Mouse (Mus musculus) liver, adult 2 months (tissue): ENCODE data around the gene Mthfd1l. TPM values are rescaled to one million over a fixed set of nuclear protein-coding genes. Genes with fewer than 3 reads are reported as not detected.

ENCODE experiments used
- DNase-seq: peaks from one replicate; pipeline ENCODE4 v3.0.0-alpha.2; 2011; ENCODE audit warnings: low read depth, low spot score; ENCODE audit errors: extremely low read depth
- H3K27ac ChIP-seq: fragments of 200-500 bp; replicated peaks from 2 replicates; pipeline ENCODE4 v1.5.1; 2012; ENCODE audit warnings: low read depth, mild to moderate bottlenecking, control low read depth, inconsistent platforms, low read length; ENCODE audit not compliant: insufficient read depth
- H3K27me3 ChIP-seq: fragments of 200-500 bp; 2 replicates; pipeline ENCODE4 v1.6.1; 2012; ENCODE audit warnings: mild to moderate bottlenecking, moderate library complexity, low read length, inconsistent platforms; ENCODE audit not compliant: control insufficient read depth, insufficient read depth
- H3K36me3 ChIP-seq: fragments of 200-500 bp; 2 replicates; pipeline ENCODE4 v1.6.1; 2012; ENCODE audit warnings: low read length, inconsistent platforms; ENCODE audit not compliant: control insufficient read depth, insufficient read depth
- H3K4me1 ChIP-seq: fragments of 200-500 bp; 2 replicates; pipeline ENCODE4 v1.6.1; 2011; ENCODE audit warnings: low read length; ENCODE audit not compliant: control insufficient read depth, insufficient read depth
- H3K4me3 ChIP-seq: fragments of 200-500 bp; 2 replicates; pipeline ENCODE4 v1.5.1; 2011; ENCODE audit warnings: low read depth, mild to moderate bottlenecking, control low read depth, low read length, moderate library complexity; ENCODE audit not compliant: insufficient read depth
- H3K79me2 ChIP-seq: fragments of 200-500 bp; 2 replicates; pipeline ENCODE4 v1.6.1; 2012; ENCODE audit warnings: inconsistent platforms, mild to moderate bottlenecking, low read length, moderate library complexity; ENCODE audit not compliant: control insufficient read depth, insufficient read depth
- H3K9ac ChIP-seq: fragments of 200-500 bp; 2 replicates; pipeline ENCODE4 v1.6.1; 2012; ENCODE audit warnings: low read depth, mild to moderate bottlenecking, control low read depth, inconsistent platforms, low read length
- CTCF ChIP-seq: fragments of 200-500 bp; IDR thresholded peaks from 2 replicates; pipeline ENCODE4 v1.5.1; 2011; ENCODE audit warnings: low read depth, low read length, control low read depth
- POLR2A ChIP-seq: fragments of 200-500 bp; IDR thresholded peaks from 2 replicates; pipeline ENCODE4 v1.6.1; 2011; ENCODE audit warnings: low read length, control low read depth; ENCODE audit not compliant: insufficient read depth; ENCODE audit errors: extremely low read depth
- WGBS: fragments of 180-500 bp; shearing (Covaris S2); methylation state at CpG from one replicate; pipeline ENCODE4 v1.1.7; 2018; 5-methylcytosine and 5-hydroxymethylcytosine counted together
- polyA plus RNA-seq: library from polyadenylated mRNA; depleted of rRNA; stranded (reverse); fragments of >200 nt; gene quantifications from 2 replicates; pipeline ENCODE4 v1.2.3, GENCODE M21; 2012
- total RNA-seq: library from RNA; depleted of rRNA; stranded (reverse); fragments of >200 nt; gene quantifications from 2 replicates; pipeline ENCODE4 v1.2.3, GENCODE M21; 2014

Mthfd1l gene
- total and polyA plus RNA-seq, 2 experiments = 0.31 to 1.0 TPM

GRCm38 (mm10) chr10:4141689-4142088 lies 168.8 kb downstream of the Mthfd1l start:
- H3K27ac ChIP-seq = no peak overlapping the region
- no peaks in the 10 kb centered on the region for H3K4me1 ChIP-seq
- H3K36me3 ChIP-seq = no peaks in the 10 kb centered on the region
- H3K79me2 ChIP-seq = no peaks in the 10 kb centered on the region
- no peaks in the 10 kb centered on the region for H3K27me3 ChIP-seq
- no peak overlapping the region for H3K9ac ChIP-seq
- TF ChIP-seq POLR2A = no peak
- no peak for TF ChIP-seq CTCF
- WGBS = 90% methylated on average over 7 of the region's 7 CpGs
- no peak overlapping the region for H3K4me3 ChIP-seq
- no peak for DNase-seq

- 95% methylated on average over 10 of the region's 10 CpGs for WGBS
- H3K27me3 ChIP-seq = no peaks in the 10 kb centered on the region
- H3K4me3 ChIP-seq = no peak overlapping the region
- H3K9ac ChIP-seq = no peak overlapping the region
- no peak for DNase-seq
- H3K27ac ChIP-seq = no peak overlapping the region
- TF ChIP-seq CTCF (no peak), POLR2A (no peak)
- no peaks in the 10 kb centered on the region for H3K79me2 ChIP-seq
- H3K36me3 ChIP-seq = no peaks in the 10 kb centered on the region
- H3K4me1 ChIP-seq = no peaks in the 10 kb centered on the region
Measured at GRCm38 (mm10) chr10:4142816-4143215, 169.9 kb downstream of the Mthfd1l start.

GRCm38 (mm10) chr10:4143381-4143780 lies 170.5 kb downstream of the Mthfd1l start:
- no peak for DNase-seq
- Histone ChIP-seq H3K27me3 (no peaks in the 10 kb centered on the region), H3K4me1 (no peaks in the 10 kb centered on the region), H3K27ac (no peak overlapping the region), H3K4me3 (no peak overlapping the region), H3K36me3 (no peaks in the 10 kb centered on the region), H3K79me2 (no peaks in the 10 kb centered on the region), H3K9ac (no peak overlapping the region)
- TF ChIP-seq POLR2A = no peak
- 95% methylated on average over 1 of the region's 1 CpGs for WGBS

GRCm38 (mm10) chr10:4145080-4145807 lies 172.3 kb downstream of the Mthfd1l start:
- no peak for DNase-seq
- no peaks in the 10 kb centered on the region for H3K27me3 ChIP-seq
- H3K9ac ChIP-seq = no peak overlapping the region
- no peaks in the 10 kb centered on the region for H3K79me2 ChIP-seq
- H3K27ac ChIP-seq = no peak overlapping the region
- WGBS = 88% methylated on average over 16 of the region's 16 CpGs
- no peak overlapping the region for H3K4me3 ChIP-seq
- no peaks in the 10 kb centered on the region for H3K4me1 ChIP-seq
- TF ChIP-seq CTCF = no peak
- no peak for TF ChIP-seq POLR2A
- no peaks in the 10 kb centered on the region for H3K36me3 ChIP-seq

GRCm38 (mm10) chr10:4146947-4147346 lies 174.0 kb downstream of the Mthfd1l start:
- Histone ChIP-seq H3K4me3 (no peak overlapping the region), H3K36me3 (no peaks in the 10 kb centered on the region), H3K27ac (no peak overlapping the region), H3K79me2 (no peaks in the 10 kb centered on the region), H3K9ac (no peak overlapping the region), H3K27me3 (no peaks in the 10 kb centered on the region), H3K4me1 (no peaks in the 10 kb centered on the region)
- TF ChIP-seq CTCF (no peak), POLR2A (no peak)
- DNase-seq = peak; percentile 51
- 57% methylated on average over 4 of the region's 4 CpGs for WGBS

GRCm38 (mm10) chr10:4151159-4151558 lies 178.2 kb downstream of the Mthfd1l start:
- Histone ChIP-seq H3K36me3 (no peaks in the 10 kb centered on the region), H3K27ac (no peak overlapping the region), H3K4me3 (no peak overlapping the region), H3K4me1 (no peaks in the 10 kb centered on the region), H3K9ac (no peak overlapping the region), H3K27me3 (no peaks in the 10 kb centered on the region), H3K79me2 (no peaks in the 10 kb centered on the region)
- TF ChIP-seq CTCF (no peak), POLR2A (no peak)
- 94% methylated on average over 4 of the region's 4 CpGs for WGBS
- DNase-seq = no peak
